Mouse (Mus musculus) heart, embryonic 13.5 days (tissue): ENCODE data around the gene Zrsr2. TPM values are rescaled to one million over a fixed set of nuclear protein-coding genes. Genes with fewer than 3 reads are reported as not detected.

Experiments used
- polyA plus RNA-seq: library from polyadenylated mRNA; unstranded; fragments of >200 nt; fragmentation: Nextera tagmentation; extraction: Ambion mirVana; gene quantifications from 2 replicates; pipeline ENCODE4 v1.2.1, GENCODE M21; 2015

The Zrsr2 gene
- polyA plus RNA-seq, 1 experiment from 2014 or later = 32.6 TPM

Other genes with a start within 250 kb of the Zrsr2 start
- gene Rnf138rt1, start 197.3 kb downstream of the Zrsr2 start, polyA plus RNA-seq = not detected in 2 replicates
- 17.7 and 22.0 TPM in 2 replicates for gene Ap1s2, start 49.6 kb downstream of the Zrsr2 start, polyA plus RNA-seq
- 0.12 and 0.25 TPM in 2 replicates for gene Car5b, start 69.3 kb upstream of the Zrsr2 start, polyA plus RNA-seq
- 18.8 and 23.0 TPM in 2 replicates for gene Siah1b, start 117.8 kb upstream of the Zrsr2 start, polyA plus RNA-seq
- gene Cltrn, start 130.2 kb upstream of the Zrsr2 start, polyA plus RNA-seq = 0.28 and 0.53 TPM in 2 replicates
- 0.28 and 0.88 TPM in 2 replicates for gene Ace2, start 180.7 kb upstream of the Zrsr2 start, polyA plus RNA-seq